In the genomic region with DNA sequence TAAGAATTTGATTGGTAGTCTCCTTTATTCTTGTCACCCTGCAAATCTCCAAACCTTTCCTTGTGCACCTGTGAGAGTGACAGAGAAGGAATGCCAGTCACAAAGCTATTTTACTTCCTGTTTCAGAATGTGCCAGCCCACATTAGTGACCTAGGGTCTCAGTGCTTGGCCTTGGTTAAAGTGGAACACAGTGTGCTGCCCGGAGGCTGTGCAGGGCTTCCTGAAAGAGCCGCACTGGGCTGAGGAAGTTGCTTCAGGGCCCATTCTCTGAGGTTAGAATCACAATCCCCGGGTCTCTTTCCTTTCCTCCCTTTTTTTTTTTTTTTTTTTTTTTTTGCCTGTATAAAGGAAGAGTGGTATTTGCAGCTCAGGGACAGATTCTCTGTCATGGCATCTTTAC, we compare ENCODE assay signal across 20 mouse cellular contexts.
DNase-seq lines count a peak whose midpoint lies in the region; ATAC-seq and TF ChIP-seq lines count a peak whose summit lies in the region.
"Had no signal": no experiment of that assay in that cellular context is flagged by ENCODE, and none has a peak within 500 bp of the region (broad histone marks: within the 10 kb centered on the region; RNA-seq: fewer than 3 reads in every experiment).

No protein-coding gene starts in this region.

- H3K27ac ChIP-seq in liver, postnatal 0 days (ENCODE audit: low read depth): no peak overlapping the region
- no peak overlapping the region for H3K27ac ChIP-seq in liver, embryonic 11.5 days (ENCODE audit: low read depth, low read length)
- H3K27ac ChIP-seq in limb, embryonic 10.5 days: no peak overlapping the region
- no peak overlapping the region for H3K27ac ChIP-seq in stomach, postnatal 0 days (replicated peaks)
- H3K27ac ChIP-seq: embryonic facial prominence, embryonic 13.5 days; forebrain, embryonic 13.5 days; heart, embryonic 13.5 days; hindbrain, embryonic 12.5 days had no signal

- H3K4me3 ChIP-seq in liver, postnatal 0 days (ENCODE audit: low read depth, low read length): no peak overlapping the region
- no peak overlapping the region for H3K4me3 ChIP-seq in liver, embryonic 11.5 days (ENCODE audit: low read depth, low read length)
- H3K4me3 ChIP-seq in limb, embryonic 10.5 days: no peak overlapping the region
- no peak overlapping the region for H3K4me3 ChIP-seq in stomach, postnatal 0 days (ENCODE audit: low read depth, low read length)
- H3K4me3 ChIP-seq: embryonic facial prominence, embryonic 13.5 days; forebrain, embryonic 13.5 days; heart, embryonic 13.5 days; hindbrain, embryonic 12.5 days had no signal

- H3K27me3 ChIP-seq in liver, postnatal 0 days (ENCODE audit: insufficient read depth, low read length): no peaks in the 10 kb centered on the region
- no peaks in the 10 kb centered on the region for H3K27me3 ChIP-seq in liver, embryonic 11.5 days (replicated peaks; ENCODE audit: control insufficient read depth, insufficient read depth, low read length)
- H3K27me3 ChIP-seq in limb, embryonic 10.5 days (ENCODE audit: low read depth, poor library complexity, severe bottlenecking): no peaks in the 10 kb centered on the region
- no peaks in the 10 kb centered on the region for H3K27me3 ChIP-seq in stomach, postnatal 0 days (ENCODE audit: control insufficient read depth, insufficient read depth, low read length)
- H3K27me3 ChIP-seq: embryonic facial prominence, embryonic 13.5 days; forebrain, embryonic 13.5 days; hindbrain, embryonic 12.5 days; Patski had no signal

- no peaks in the 10 kb centered on the region for H3K36me3 ChIP-seq in liver, postnatal 0 days (replicated peaks; ENCODE audit: insufficient read depth, low read length)
- no peaks in the 10 kb centered on the region for H3K36me3 ChIP-seq in liver, embryonic 11.5 days (ENCODE audit: control insufficient read depth, insufficient read depth, low read length)
- H3K36me3 ChIP-seq in limb, embryonic 10.5 days: no peaks in the 10 kb centered on the region
- no peaks in the 10 kb centered on the region for H3K36me3 ChIP-seq in stomach, postnatal 0 days (ENCODE audit: control insufficient read depth, insufficient read depth, low read length)
- H3K36me3 ChIP-seq: embryonic facial prominence, embryonic 13.5 days; hindbrain, embryonic 12.5 days had no signal

- TF ChIP-seq EP300 in liver, postnatal 0 days (IDR thresholded peaks at IDR 0.05; ENCODE audit: low read depth): no peak
- TF ChIP-seq EP300 in stomach, postnatal 0 days (optimal IDR thresholded peaks at IDR 0.05): no peak

- WGBS in liver, postnatal 0 days (ENCODE audit: insufficient replicate concordance): 32% methylated on average over 3 of the region's 3 CpGs
- 44% methylated on average over 3 of the region's 3 CpGs for WGBS in liver, embryonic 11.5 days
- WGBS in limb, embryonic 10.5 days: 77% methylated on average over 3 of the region's 3 CpGs
- WGBS in stomach, postnatal 0 days: 76% methylated on average over 3 of the region's 3 CpGs

- H3K4me1 ChIP-seq in liver, postnatal 0 days (ENCODE audit: insufficient read depth): no peaks in the 10 kb centered on the region
- H3K4me1 ChIP-seq in liver, embryonic 11.5 days (replicated peaks; ENCODE audit: control insufficient read depth, insufficient read depth, low read length): no peaks in the 10 kb centered on the region
- no peaks in the 10 kb centered on the region for H3K4me1 ChIP-seq in limb, embryonic 10.5 days
- no peaks in the 10 kb centered on the region for H3K4me1 ChIP-seq in stomach, postnatal 0 days (replicated peaks; ENCODE audit: control insufficient read depth, insufficient read depth)
- H3K4me1 ChIP-seq: embryonic facial prominence, embryonic 13.5 days had no signal

- no peak for TF ChIP-seq CTCF in liver, postnatal 0 days (IDR thresholded peaks at IDR 0.05; ENCODE audit: low read depth)
- no peak for TF ChIP-seq CTCF in stomach, postnatal 0 days (IDR thresholded peaks at IDR 0.05; ENCODE audit: low read depth)

- ATAC-seq in liver, postnatal 0 days: peak; percentile 35; the same call in 1 of the 2 replicates
- ATAC-seq in liver, embryonic 11.5 days (replicated peaks; ENCODE audit: low FRiP score): no peak
- no peak for ATAC-seq in stomach, postnatal 0 days (ENCODE audit: low FRiP score, low TSS enrichment)
- ATAC-seq: activated CD4-positive, CD25-positive, alpha-beta regulatory T cell, adult 4 months; inflammation-experienced regulatory T-cells, adult 6 months; Patski had no signal

- no peak overlapping the region for H3K9ac ChIP-seq in liver, postnatal 0 days (replicated peaks)
- H3K9ac ChIP-seq in liver, embryonic 11.5 days (ENCODE audit: low read depth, low read length): no peak overlapping the region
- H3K9ac ChIP-seq in stomach, postnatal 0 days (ENCODE audit: low read length): no peak overlapping the region
- H3K9ac ChIP-seq: embryonic facial prominence, embryonic 13.5 days; forebrain, embryonic 13.5 days; heart, embryonic 13.5 days; hindbrain, embryonic 12.5 days had no signal

- H3K9me3 ChIP-seq in liver, postnatal 0 days (ENCODE audit: low read length): no peaks in the 10 kb centered on the region
- no peaks in the 10 kb centered on the region for H3K9me3 ChIP-seq in liver, embryonic 11.5 days (ENCODE audit: control insufficient read depth, low read length)
- no peaks in the 10 kb centered on the region for H3K9me3 ChIP-seq in limb, embryonic 10.5 days (replicated peaks)
- H3K9me3 ChIP-seq in stomach, postnatal 0 days (ENCODE audit: control insufficient read depth, low read length): no peaks in the 10 kb centered on the region
- H3K9me3 ChIP-seq: embryonic facial prominence, embryonic 13.5 days; forebrain, embryonic 13.5 days; hindbrain, embryonic 12.5 days had no signal

- H3K4me2 ChIP-seq in liver, postnatal 0 days (ENCODE audit: low read depth, low read length): no peak overlapping the region
- no peak overlapping the region for H3K4me2 ChIP-seq in liver, embryonic 11.5 days
- H3K4me2 ChIP-seq in stomach, postnatal 0 days (replicated peaks; ENCODE audit: low read depth): no peak overlapping the region
- H3K4me2 ChIP-seq: embryonic facial prominence, embryonic 13.5 days; forebrain, embryonic 13.5 days; heart, embryonic 13.5 days; hindbrain, embryonic 12.5 days had no signal

- DNase-seq in liver, postnatal 0 days: no peak
- DNase-seq in liver, embryonic 11.5 days (ENCODE audit: low spot score): no peak
- DNase-seq in A20 (ENCODE audit: low read depth, low spot score): peak; percentile 7
- DNase-seq in c-Kit-positive CD71-negative TER-119-negative erythroid progenitor cells, embryonic 14.5 days (ENCODE audit: low read depth): peak; percentile 9
- DNase-seq in limb, embryonic 10.5 days (ENCODE audit: low spot score): peak; percentile 25
- DNase-seq in stomach, postnatal 0 days (ENCODE audit: low spot score): no peak
- DNase-seq in retina, postnatal 1 day: no peak
- DNase-seq in cerebellum, adult 9-11 months: no peak
- DNase-seq: adrenal gland, postnatal 14 days; cerebellum, adult 8-10 months; cerebellum, postnatal 25 days; gastrocnemius, postnatal 10 days; heart, postnatal 36 days had no signal

Comparison
In these comparisons a context has a peak if more than half of its experiments do, and no peak if none do; other contexts are left out.
1. DNase-seq: peak in A20 (single experiment), c-Kit-positive CD71-negative TER-119-negative erythroid progenitor cells, embryonic 14.5 days (single experiment) and limb, embryonic 10.5 days (single experiment); none in liver, postnatal 0 days (single experiment), liver, embryonic 11.5 days (single experiment), stomach, postnatal 0 days (single experiment), retina, postnatal 1 day (single experiment) and cerebellum, adult 9-11 months (single experiment).